Mouse (Mus musculus): ENCODE measurements at regions not wholly inside any gene's neighbourhood (a gene's known extent, or its start where the extent isn't known, plus 50 kb on each side); places are given as distances from the start of the nearest gene placed in this dataset.

DNA sequence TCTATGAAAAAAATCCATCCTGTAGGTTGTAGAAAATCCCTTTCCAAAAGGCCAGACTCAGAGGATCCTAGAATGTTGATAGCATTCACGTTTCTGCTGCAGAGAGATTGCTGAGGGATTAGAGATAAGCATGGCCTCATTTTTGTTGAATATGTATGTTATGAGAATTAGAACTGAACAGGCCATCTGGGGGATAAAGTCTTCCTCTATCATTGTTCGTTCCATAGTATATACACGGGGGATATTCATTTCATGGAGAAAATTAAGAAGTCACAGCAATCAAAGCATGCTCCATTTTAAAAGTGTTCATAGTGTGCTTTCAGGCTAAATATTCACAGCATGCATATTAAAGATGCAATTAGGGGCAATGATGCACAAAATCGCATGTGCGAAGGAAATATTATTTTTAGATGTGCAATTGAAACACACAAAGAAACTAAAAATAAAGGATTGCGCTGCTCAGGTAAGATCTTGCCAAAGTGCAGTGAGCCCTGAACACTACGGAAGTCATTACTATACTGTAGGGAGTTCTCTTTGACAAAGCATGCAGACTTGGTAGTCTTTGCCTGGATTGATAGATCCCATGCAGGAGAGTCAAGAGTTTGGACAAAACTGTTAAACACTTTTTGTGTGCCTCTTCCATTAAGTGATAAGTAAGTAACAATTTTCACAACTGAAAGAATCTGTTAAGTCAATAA, 511.5 kb downstream of the Phf3 start:
- DNase-seq (ENCODE audit: low spot score in 2 of 2), result no peak

DNA sequence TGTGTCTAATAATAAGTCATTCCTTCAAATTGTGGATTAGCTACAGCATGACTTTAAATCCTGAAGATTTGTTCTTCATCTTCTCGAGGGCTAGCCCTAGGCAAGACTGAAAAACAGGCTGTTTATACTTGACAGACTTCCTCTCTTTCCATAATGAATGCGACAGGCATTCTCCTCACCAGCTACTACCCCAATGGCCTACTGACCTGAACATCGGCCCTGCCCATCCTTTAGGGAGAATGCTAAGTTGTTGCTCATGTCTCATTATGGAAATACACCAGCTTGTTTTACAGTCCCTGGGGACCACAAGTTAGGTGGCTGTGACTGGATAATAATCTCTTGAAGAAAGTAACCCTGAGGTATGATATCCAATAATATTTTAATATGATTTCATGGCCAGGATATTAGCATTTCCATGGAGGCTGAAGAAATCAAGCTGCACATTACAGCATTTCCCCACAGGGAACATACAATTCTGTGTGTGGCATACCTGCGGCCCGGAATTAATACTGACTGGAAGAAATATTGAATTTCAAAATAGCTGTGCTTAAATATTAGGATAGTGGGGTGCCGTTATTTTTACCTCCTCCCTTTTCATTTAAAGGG, 553.0 kb downstream of the Phf3 start:
- DNase-seq (ENCODE audit: low spot score in 2 of 2), result no peak

DNA sequence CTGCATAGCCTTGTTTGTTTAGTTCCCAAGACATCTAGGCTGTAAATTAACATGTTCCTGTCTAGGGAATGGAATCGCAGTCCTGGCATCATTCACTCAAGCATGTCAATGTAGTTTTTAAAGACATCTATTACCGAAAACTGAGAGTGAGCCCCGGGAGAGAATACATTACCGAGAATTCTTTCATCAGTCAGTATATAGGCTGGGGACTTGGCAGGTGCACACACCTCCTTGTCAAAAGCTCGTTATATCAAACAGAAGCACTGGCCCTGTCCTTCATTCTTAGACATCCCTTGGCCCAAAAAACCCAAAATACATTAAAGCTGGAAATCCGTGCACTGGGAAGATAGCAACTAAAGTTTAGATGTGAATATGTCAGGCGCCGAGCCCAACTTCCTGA, 555.5 kb downstream of the Phf3 start:
- DNase-seq (ENCODE audit: low spot score in 2 of 2), result no peak

DNA sequence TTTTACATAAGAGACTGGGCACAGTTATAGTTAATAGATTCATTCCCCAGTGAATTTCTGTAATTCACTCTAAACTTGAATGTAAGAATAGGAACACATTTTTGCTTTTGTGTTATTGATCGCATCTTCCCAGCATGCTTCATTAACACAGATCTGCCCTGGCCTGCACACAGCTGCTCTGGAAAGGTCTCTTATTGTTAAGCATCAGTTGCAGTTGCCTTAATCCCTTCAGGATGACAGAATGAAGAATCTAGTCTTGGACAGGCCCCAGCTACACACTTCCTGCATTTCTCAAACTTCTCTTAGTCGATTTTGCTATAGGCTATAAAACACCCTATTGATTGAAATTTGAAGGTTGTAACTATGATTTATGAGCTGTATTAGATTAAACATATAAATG, 584.6 kb downstream of the Phf3 start:
- no peak for DNase-seq (ENCODE audit: low spot score in 2 of 2)

DNA sequence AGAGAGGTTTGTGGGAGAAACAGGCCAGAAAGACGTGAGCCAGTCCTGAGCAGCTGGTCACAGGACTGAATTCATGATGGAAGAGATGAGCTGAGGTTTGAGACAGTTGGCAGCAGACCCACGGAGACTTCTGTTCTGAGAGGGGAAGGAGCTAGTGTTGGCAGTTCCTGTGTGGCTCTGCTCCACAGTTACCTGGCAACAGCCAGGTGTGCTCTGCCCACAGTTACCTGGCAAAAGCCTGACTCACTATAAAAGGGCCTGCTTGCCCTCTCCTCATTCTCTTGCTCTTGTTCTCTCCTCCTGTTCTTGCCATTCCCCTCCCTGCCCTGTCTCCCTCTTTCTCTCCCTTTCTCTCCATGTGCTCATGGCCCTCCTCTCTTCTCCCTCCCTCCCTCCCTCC, 611.3 kb downstream of the Phf3 start:
- DNase-seq (ENCODE audit: low spot score in 2 of 2), result no peak

DNA sequence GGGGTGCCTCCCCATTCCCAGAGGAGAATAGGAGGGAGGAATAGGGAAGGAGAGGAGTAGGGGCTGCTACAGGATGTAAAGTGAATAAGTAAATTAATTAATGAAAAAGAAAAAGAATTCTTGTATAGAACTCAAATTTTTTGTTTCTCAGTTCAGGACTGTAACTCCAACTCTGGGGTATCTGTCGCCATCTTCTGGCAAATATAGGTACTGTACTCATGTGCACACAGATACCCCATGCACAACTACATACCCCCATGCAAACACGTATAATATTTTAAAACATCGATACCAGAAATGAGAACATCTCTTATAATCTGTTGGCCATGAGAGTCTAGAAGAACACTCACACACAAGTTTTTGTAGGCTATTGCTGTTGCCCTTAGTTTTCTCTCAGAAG, 614.2 kb downstream of the Phf3 start:
- no peak for DNase-seq (ENCODE audit: low spot score in 2 of 2)

DNA sequence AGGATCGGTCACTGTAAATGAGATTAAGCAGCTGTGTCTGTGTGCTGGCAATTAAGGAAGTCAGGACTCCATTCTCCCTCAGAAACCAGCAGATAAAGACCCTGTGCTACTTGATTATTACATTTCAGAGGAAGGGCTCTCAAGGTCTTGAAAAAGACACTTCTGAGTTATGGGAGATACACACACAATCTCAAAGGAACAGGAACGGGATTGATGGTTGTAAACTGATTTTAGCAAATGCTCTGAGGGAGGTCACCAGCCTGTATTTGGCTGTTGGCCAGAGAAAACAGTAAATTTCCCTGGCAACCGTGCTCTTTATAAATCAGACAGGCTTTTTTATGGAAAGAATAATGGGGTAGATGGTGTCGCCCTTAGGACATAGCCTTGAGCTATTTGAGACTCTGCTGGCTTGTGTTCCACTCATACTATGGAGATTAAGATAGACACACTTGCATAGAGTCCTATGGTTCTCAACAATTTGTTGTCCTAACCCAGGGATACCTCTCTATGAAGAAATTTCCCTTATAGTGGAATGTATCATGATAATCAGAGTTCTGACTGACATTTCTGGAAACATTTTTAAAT, 656.9 kb downstream of the Phf3 start:
- no peak for DNase-seq (ENCODE audit: low spot score in 2 of 2)

DNA sequence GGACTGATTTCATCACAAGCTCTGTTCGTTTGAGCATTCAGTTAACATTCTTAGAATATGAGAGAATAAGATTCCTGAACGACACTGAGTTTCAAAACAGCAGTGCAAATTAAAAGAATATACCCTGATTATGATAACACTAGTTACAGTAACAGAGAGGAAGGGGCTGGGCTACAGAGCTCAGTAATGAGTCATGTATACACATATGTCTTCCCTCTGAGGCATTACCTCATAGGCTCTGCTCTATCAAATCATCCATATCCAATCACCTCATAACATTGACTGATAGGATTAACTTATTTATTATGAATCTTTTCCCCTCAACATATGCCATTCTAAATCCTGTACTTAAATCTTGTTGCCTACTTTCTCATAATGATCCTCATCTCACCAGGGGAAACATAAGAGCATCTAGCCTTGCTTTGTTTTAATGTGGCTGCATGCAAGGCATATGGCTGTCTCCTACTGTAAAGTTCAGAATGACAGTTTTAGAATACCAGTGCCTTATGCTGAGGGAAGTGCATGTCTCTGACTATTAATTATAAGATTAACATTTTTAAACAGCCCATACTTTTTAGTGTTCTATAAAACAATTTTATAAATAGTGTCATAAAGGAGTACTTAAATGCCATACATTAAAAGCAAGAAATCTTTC, 669.0 kb downstream of the Phf3 start:
- no peak for DNase-seq (ENCODE audit: low spot score in 2 of 2)

DNA sequence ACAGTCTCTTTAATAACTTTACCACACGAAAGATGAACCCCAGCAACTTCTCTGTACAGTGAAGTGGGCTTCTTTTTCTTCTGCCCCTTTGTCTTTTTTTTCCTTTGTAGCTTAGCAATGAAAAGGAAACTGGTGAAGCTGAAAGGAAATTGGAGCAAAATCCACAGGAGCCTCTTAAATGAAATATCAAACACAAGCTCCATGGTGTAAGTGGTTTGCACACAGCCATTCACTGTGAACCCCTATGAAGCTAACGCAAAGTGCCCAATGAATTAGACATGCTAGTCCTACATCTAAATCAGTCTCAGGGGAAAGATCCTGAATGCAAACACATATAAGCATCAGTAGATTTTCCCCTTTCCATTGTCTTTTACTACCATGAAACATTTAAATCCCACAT, 697.5 kb downstream of the Phf3 start:
- no peak for DNase-seq (ENCODE audit: low spot score in 2 of 2)

DNA sequence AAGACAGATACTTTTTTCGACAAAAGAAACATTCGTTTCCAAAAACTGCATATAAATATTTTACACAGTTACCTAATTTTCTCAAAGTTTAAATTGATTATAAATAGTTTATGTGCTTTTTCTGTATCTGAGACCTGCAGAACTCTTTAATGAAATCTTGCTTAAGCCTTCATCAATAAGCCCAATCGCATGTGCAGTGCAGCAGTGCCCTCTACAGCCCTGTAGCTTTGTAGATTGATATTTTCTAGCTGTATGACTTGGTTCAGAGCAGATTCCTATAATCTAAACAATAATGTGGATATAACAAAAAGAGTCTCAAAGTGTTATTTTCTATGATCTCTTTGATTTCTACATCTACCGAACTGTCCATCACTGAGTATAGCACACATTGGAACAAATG, 728.7 kb downstream of the Phf3 start:
- DNase-seq (ENCODE audit: low spot score in 2 of 2), result peak; percentile 22 to 54

DNA sequence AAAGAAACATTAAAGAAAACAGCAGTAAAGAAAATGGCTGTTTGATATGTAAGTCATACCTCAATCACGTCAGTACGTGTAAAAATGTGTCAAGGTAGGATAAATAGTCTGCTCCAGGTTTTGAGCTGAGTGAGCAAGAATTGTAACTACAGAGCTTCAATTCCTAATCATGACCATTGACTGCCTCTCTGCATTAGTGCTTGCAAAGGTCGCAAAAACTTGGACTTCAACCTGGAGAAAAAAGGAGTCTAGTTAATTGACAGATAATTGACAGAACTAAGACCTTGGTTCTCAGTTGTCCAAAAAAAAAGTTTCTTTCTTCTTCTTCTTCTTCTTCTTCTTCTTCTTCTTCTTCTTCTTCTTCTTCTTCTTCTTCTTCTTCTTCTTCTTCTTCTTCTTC, 759.5 kb downstream of the Phf3 start:
- DNase-seq (ENCODE audit: low spot score in 2 of 2), result no peak

Small RNA genes lying in the stretch of these regions (microRNA-seq; reads per million reads assigned to microRNA genes)
- 0 reads per million in 2 experiments for gene Gm27430

Measured in left cerebral cortex, adult 8-10 months (tissue).